Mouse (Mus musculus) forebrain, embryonic 15.5 days (tissue): ENCODE measurements around the gene Tppp3. TPM values are rescaled to one million over a fixed set of nuclear protein-coding genes. Genes with fewer than 3 reads are reported as not detected.

Experiments
- ATAC-seq: fragments of 200-750 bp; cut with Nextera tagmentation; replicated peaks from 2 replicates; pipeline ENCODE4 v1.8.0; 2017; ENCODE audit warnings: mild to moderate bottlenecking, moderate TSS enrichment, moderate library complexity
- H3K27ac ChIP-seq: fragments of 300-500 bp; sonication (generic); replicated peaks from 2 replicates; pipeline ENCODE4 v1.5.1; 2015; ENCODE audit warnings: mild to moderate bottlenecking, inconsistent platforms
- H3K27me3 ChIP-seq: fragments of 300-500 bp; sonication (generic); 2 replicates; pipeline ENCODE4 v1.6.1; 2015; ENCODE audit warnings: inconsistent platforms
- H3K36me3 ChIP-seq: fragments of 300-500 bp; sonication (generic); 2 replicates; pipeline ENCODE4 v1.6.1; 2015; ENCODE audit warnings: mild to moderate bottlenecking, inconsistent platforms
- H3K4me1 ChIP-seq: fragments of 300-500 bp; sonication (generic); 2 replicates; pipeline ENCODE4 v1.6.1; 2015; ENCODE audit warnings: inconsistent platforms
- H3K4me2 ChIP-seq: fragments of 300-500 bp; sonication (generic); replicated peaks from 2 replicates; pipeline ENCODE4 v1.6.1; 2015; ENCODE audit warnings: mild to moderate bottlenecking, inconsistent platforms
- H3K4me3 ChIP-seq: fragments of 300-500 bp; sonication (generic); 2 replicates; pipeline ENCODE4 v1.5.1; 2015; ENCODE audit warnings: mild to moderate bottlenecking, inconsistent platforms
- H3K9ac ChIP-seq: fragments of 300-500 bp; sonication (generic); replicated peaks from 2 replicates; pipeline ENCODE4 v1.6.1; 2015; ENCODE audit warnings: mild to moderate bottlenecking, inconsistent platforms
- H3K9me3 ChIP-seq: fragments of 300-500 bp; sonication (generic); 2 replicates; pipeline ENCODE4 v1.6.1; 2016; ENCODE audit warnings: inconsistent platforms
- WGBS: fragments of 180-500 bp; shearing (Covaris S2); methylation state at CpG from one replicate; pipeline ENCODE4 v1.1.7; 2015; ENCODE audit warnings: mixed read lengths; 5-methylcytosine and 5-hydroxymethylcytosine counted together
- polyA plus RNA-seq: library from polyadenylated mRNA; unstranded; fragments of >200 nt; fragmentation: Nextera tagmentation; extraction: Ambion mirVana; gene quantifications from 2 replicates; pipeline ENCODE4 v1.2.1, GENCODE M21; 2015

Gene Tppp3
- polyA plus RNA-seq, 1 experiment from 2014 or later: 54.8 TPM

GRCm38 (mm10) chr8:105506977-105507376 is 35.7 kb upstream of the Tppp3 start:
- Histone ChIP-seq H3K4me2 (no peak overlapping the region), H3K9me3 (no peaks in the 10 kb centered on the region), H3K4me1 (no peaks in the 10 kb centered on the region), H3K4me3 (no peak overlapping the region), H3K27ac (no peak overlapping the region), H3K36me3 (no peaks in the 10 kb centered on the region), H3K9ac (no peak overlapping the region), H3K27me3 (no peaks in the 10 kb centered on the region)
- no peak for ATAC-seq
- 75% methylated on average over 6 of the region's 6 CpGs for WGBS

- no peaks in the 10 kb centered on the region for H3K36me3 ChIP-seq
- no peak overlapping the region for H3K4me2 ChIP-seq
- H3K27ac ChIP-seq: no peak overlapping the region
- no peaks in the 10 kb centered on the region for H3K4me1 ChIP-seq
- no peak overlapping the region for H3K9ac ChIP-seq
- H3K9me3 ChIP-seq: no peaks in the 10 kb centered on the region
- no peak overlapping the region for H3K4me3 ChIP-seq
- no peaks in the 10 kb centered on the region for H3K27me3 ChIP-seq
- 93% methylated on average over 3 of the region's 3 CpGs for WGBS
- no peak for ATAC-seq
Measured at GRCm38 (mm10) chr8:105504617-105505016, 33.3 kb upstream of the Tppp3 start.

DNA sequence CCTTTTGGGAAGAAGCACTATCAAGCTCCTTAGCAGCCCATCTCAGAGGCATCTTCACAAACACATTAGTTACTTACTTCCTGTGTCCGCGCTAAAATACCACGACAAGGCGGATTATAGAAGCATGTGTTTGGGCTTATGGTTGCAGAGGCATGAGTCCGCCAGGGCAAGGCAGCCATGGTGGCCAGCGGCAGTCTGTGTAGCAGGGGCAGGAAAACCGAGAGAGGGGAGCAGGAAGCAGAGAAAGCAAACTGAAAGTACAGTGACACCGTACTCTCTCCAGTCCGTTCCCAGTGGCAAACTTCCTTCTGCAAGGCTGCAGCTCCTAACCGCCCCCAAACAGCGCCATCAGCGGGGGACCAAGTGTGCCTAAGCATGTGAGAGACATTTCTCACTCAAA is 28.5 kb upstream of the Tppp3 start:
- ATAC-seq: no peak

GRCm38 (mm10) chr8:105496439-105497180 is 25.3 kb upstream of the Tppp3 start, which contains the start of gene Zdhhc1:
TSS of gene Zdhhc1 (minus strand) at chr8:105496902.
- Histone ChIP-seq H3K9me3 (no peaks in the 10 kb centered on the region), H3K36me3 (no peaks in the 10 kb centered on the region), H3K4me2 (peak within 1 kb of the TSS; percentile 98), H3K9ac (peak within 1 kb of the TSS; percentile 80), H3K27ac (peak within 1 kb of the TSS; percentile 75), H3K4me1 (peaks cover 21% of the 10 kb centered on the region), H3K27me3 (no peaks in the 10 kb centered on the region), H3K4me3 (peak within 1 kb of the TSS; percentile 94)
- under 1% methylated on average over 68 of the region's 68 CpGs for whole genome bisulfite sequencing
- ATAC-seq: peak; percentile 93

More for the DNA sequence above, 28.5 kb upstream of the Tppp3 start:
- Histone ChIP-seq H3K4me1 (peaks cover 21% of the 10 kb centered on the region), H3K9me3 (no peaks in the 10 kb centered on the region), H3K9ac (no peak overlapping the region), H3K4me3 (no peak overlapping the region), H3K4me2 (no peak overlapping the region), H3K36me3 (no peaks in the 10 kb centered on the region), H3K27ac (no peak overlapping the region), H3K27me3 (no peaks in the 10 kb centered on the region)
- WGBS: 75% methylated on average over 12 of the region's 12 CpGs

- H3K4me2 ChIP-seq: peak overlapping the region; percentile 98
- peak overlapping the region; percentile 94 for H3K4me3 ChIP-seq
- no peaks in the 10 kb centered on the region for H3K27me3 ChIP-seq
- WGBS: 18% methylated on average over 17 of the region's 17 CpGs
- H3K9ac ChIP-seq: peak overlapping the region; percentile 80
- H3K9me3 ChIP-seq: no peaks in the 10 kb centered on the region
- peak overlapping the region; percentile 75; the same call in 1 of the 2 replicates for H3K27ac ChIP-seq
- H3K36me3 ChIP-seq: no peaks in the 10 kb centered on the region
- ATAC-seq: peak; percentile 55
- H3K4me1 ChIP-seq: peaks cover 21% of the 10 kb centered on the region
Measured at GRCm38 (mm10) chr8:105495350-105496302, 24.3 kb upstream of the Tppp3 start.

- WGBS: 86% methylated on average over 3 of the region's 3 CpGs
- peaks cover 21% of the 10 kb centered on the region for H3K4me1 ChIP-seq
- H3K9me3 ChIP-seq: no peaks in the 10 kb centered on the region
- H3K4me3 ChIP-seq: no peak overlapping the region
- H3K27ac ChIP-seq: no peak overlapping the region
- H3K4me2 ChIP-seq: no peak overlapping the region
- no peak overlapping the region for H3K9ac ChIP-seq
- ATAC-seq: no peak
- H3K27me3 ChIP-seq: no peaks in the 10 kb centered on the region
- no peaks in the 10 kb centered on the region for H3K36me3 ChIP-seq
Measured at GRCm38 (mm10) chr8:105494566-105494965, 23.2 kb upstream of the Tppp3 start.

GRCm38 (mm10) chr8:105493495-105493894 is 22.2 kb upstream of the Tppp3 start:
- Histone ChIP-seq H3K4me1 (peaks cover 21% of the 10 kb centered on the region), H3K27me3 (no peaks in the 10 kb centered on the region), H3K27ac (no peak overlapping the region), H3K4me2 (no peak overlapping the region), H3K4me3 (no peak overlapping the region), H3K9ac (no peak overlapping the region), H3K36me3 (no peaks in the 10 kb centered on the region), H3K9me3 (no peaks in the 10 kb centered on the region)
- WGBS: 64% methylated on average over 3 of the region's 3 CpGs
- no peak for ATAC-seq

GRCm38 (mm10) chr8:105489281-105489680 is 18.0 kb upstream of the Tppp3 start:
- Histone ChIP-seq H3K4me1 (no peaks in the 10 kb centered on the region), H3K27ac (no peak overlapping the region), H3K4me2 (no peak overlapping the region), H3K36me3 (no peaks in the 10 kb centered on the region), H3K4me3 (no peak overlapping the region), H3K9me3 (no peaks in the 10 kb centered on the region), H3K27me3 (no peaks in the 10 kb centered on the region), H3K9ac (no peak overlapping the region)
- 44% methylated on average over 1 of the region's 1 CpGs for WGBS
- no peak for ATAC-seq

GRCm38 (mm10) chr8:105488082-105488481 is 16.8 kb upstream of the Tppp3 start:
- H3K36me3 ChIP-seq: no peaks in the 10 kb centered on the region
- no peak overlapping the region for H3K4me3 ChIP-seq
- H3K4me1 ChIP-seq: no peaks in the 10 kb centered on the region
- H3K27ac ChIP-seq: no peak overlapping the region
- no peak overlapping the region for H3K4me2 ChIP-seq
- no peaks in the 10 kb centered on the region for H3K9me3 ChIP-seq
- ATAC-seq: no peak
- no peak overlapping the region for H3K9ac ChIP-seq
- 82% methylated on average over 3 of the region's 3 CpGs for WGBS
- H3K27me3 ChIP-seq: no peaks in the 10 kb centered on the region

GRCm38 (mm10) chr8:105484392-105484791 is 13.1 kb upstream of the Tppp3 start:
- H3K9ac ChIP-seq: no peak overlapping the region
- no peaks in the 10 kb centered on the region for H3K27me3 ChIP-seq
- no peaks in the 10 kb centered on the region for H3K36me3 ChIP-seq
- 35% methylated on average over 2 of the region's 2 CpGs for WGBS
- no peak overlapping the region for H3K27ac ChIP-seq
- H3K4me2 ChIP-seq: no peak overlapping the region
- no peaks in the 10 kb centered on the region for H3K4me1 ChIP-seq
- ATAC-seq: no peak
- H3K9me3 ChIP-seq: no peaks in the 10 kb centered on the region
- H3K4me3 ChIP-seq: no peak overlapping the region

GRCm38 (mm10) chr8:105484030-105484368 is 12.7 kb upstream of the Tppp3 start:
- WGBS: 34% methylated on average over 3 of the region's 3 CpGs
- no peak for ATAC-seq

More at GRCm38 (mm10) chr8:105484030-105484368, 12.7 kb upstream of the Tppp3 start:
- no peak overlapping the region for H3K4me3 ChIP-seq
- no peak overlapping the region for H3K27ac ChIP-seq
- H3K36me3 ChIP-seq: no peaks in the 10 kb centered on the region
- no peaks in the 10 kb centered on the region for H3K9me3 ChIP-seq
- H3K9ac ChIP-seq: no peak overlapping the region
- H3K4me2 ChIP-seq: no peak overlapping the region
- no peaks in the 10 kb centered on the region for H3K27me3 ChIP-seq
- no peaks in the 10 kb centered on the region for H3K4me1 ChIP-seq
